Mouse (Mus musculus) embryonic facial prominence, embryonic 15.5 days (tissue): ENCODE data around the gene Fam57b. TPM values are rescaled to one million over a fixed set of nuclear protein-coding genes. Genes with fewer than 3 reads are reported as not detected.
A peak's percentile ranks its signal among the peaks of the same experiment; 100 is the strongest.

Experiments
- ATAC-seq: fragments of 200-750 bp; cut with Nextera tagmentation; 2 replicates; pipeline ENCODE4 v1.8.0; 2017; ENCODE audit warnings: low read depth, moderate TSS enrichment; ENCODE audit not compliant: insufficient number of reproducible peaks, low FRiP score, low TSS enrichment
- H3K27ac ChIP-seq: fragments of 300-500 bp; sonication (generic); replicated peaks from 2 replicates; pipeline ENCODE4 v1.5.1; 2015; ENCODE audit warnings: mild to moderate bottlenecking, inconsistent platforms
- H3K27me3 ChIP-seq: fragments of 300-500 bp; sonication (generic); 2 replicates; pipeline ENCODE4 v1.6.1; 2015; ENCODE audit warnings: inconsistent platforms
- H3K36me3 ChIP-seq: fragments of 300-500 bp; sonication (generic); 2 replicates; pipeline ENCODE4 v1.6.1; 2015; ENCODE audit warnings: mild to moderate bottlenecking, inconsistent platforms
- H3K4me1 ChIP-seq: fragments of 300-500 bp; sonication (generic); 2 replicates; pipeline ENCODE4 v1.6.1; 2015; ENCODE audit warnings: inconsistent platforms
- H3K4me2 ChIP-seq: fragments of 300-500 bp; sonication (generic); replicated peaks from 2 replicates; pipeline ENCODE4 v1.6.1; 2015; ENCODE audit warnings: mild to moderate bottlenecking, inconsistent platforms
- H3K4me3 ChIP-seq: fragments of 300-500 bp; sonication (generic); replicated peaks from 2 replicates; pipeline ENCODE4 v1.5.1; 2015; ENCODE audit warnings: mild to moderate bottlenecking, inconsistent platforms
- H3K9ac ChIP-seq: fragments of 300-500 bp; sonication (generic); 2 replicates; pipeline ENCODE4 v1.6.1; 2015; ENCODE audit warnings: inconsistent platforms
- H3K9me3 ChIP-seq: fragments of 300-500 bp; sonication (generic); replicated peaks from 2 replicates; pipeline ENCODE4 v1.6.1; 2016; ENCODE audit warnings: inconsistent platforms
- WGBS: fragments of 180-500 bp; shearing (Covaris S2); methylation state at CpG from one replicate; pipeline ENCODE4 v1.1.7; 2015; 5-methylcytosine and 5-hydroxymethylcytosine counted together
- polyA plus RNA-seq: library from polyadenylated mRNA; unstranded; fragments of >200 nt; fragmentation: Nextera tagmentation; extraction: Ambion mirVana; gene quantifications from 2 replicates; pipeline ENCODE4 v1.2.1, GENCODE M21; 2015

Fam57b gene
- polyA plus RNA-seq, 1 experiment from 2014 or later = 0.53 TPM

DNA sequence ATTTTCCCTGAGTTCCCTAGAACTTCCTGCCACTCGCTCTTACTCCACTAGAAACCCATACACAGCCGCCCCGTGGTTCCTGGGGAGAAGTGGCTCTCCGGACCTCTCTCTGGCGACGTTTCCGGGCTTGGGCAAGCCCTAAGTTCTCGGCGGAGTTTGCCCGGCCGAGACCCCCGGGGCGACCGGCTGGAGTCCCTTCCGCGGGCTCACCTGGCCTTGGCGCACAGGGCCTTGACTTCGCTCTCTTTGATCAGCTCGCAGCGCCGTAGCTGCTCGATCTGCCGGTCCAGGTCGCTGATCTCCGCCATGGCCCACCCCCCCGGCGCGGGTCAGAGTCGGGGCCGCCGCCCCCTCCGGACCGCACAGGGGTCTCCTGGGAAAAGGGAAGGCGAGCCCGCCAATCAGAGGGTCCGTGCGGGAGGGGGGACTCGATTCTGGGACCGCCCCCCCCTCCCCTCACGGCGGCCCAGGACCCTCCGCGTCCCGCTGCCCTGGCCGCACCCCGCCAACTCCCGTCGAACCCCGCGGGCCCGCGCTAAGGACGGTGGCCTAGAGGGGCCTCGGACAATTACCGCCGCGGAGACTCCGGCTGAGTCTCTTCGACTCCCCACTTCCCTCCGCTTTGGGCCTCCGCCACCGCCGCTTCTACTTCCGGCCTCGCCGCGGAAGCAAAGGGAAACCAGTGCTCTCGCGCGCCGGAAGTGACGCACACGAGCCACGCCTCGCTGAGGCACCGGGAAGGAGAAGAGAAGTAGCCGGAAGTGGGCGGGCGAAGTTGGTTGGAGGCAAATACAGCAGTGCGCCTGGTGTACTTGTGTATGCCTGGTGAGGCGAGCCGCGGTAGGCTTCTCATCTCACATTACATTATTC is 5.4 kb upstream of the Fam57b start, which contains the start of gene Ppp4c:
Gene Ppp4c (minus strand): TSS at position 646 of the 870 bp plus-strand sequence.
- H3K9me3 ChIP-seq = no peaks in the 10 kb centered on the region
- peaks cover 32% of the 10 kb centered on the region for H3K4me1 ChIP-seq
- H3K27ac ChIP-seq = peak within 1 kb of the TSS; percentile 99
- peak; percentile 93 for ATAC-seq
- peaks cover 68% of the 10 kb centered on the region for H3K36me3 ChIP-seq
- peak within 1 kb of the TSS; percentile 98 for H3K4me3 ChIP-seq
- no peaks in the 10 kb centered on the region for H3K27me3 ChIP-seq
- H3K4me2 ChIP-seq = peak within 1 kb of the TSS; percentile 56
- under 1% methylated on average over 79 of the region's 83 CpGs for WGBS
- H3K9ac ChIP-seq = peak within 1 kb of the TSS; percentile 93

DNA sequence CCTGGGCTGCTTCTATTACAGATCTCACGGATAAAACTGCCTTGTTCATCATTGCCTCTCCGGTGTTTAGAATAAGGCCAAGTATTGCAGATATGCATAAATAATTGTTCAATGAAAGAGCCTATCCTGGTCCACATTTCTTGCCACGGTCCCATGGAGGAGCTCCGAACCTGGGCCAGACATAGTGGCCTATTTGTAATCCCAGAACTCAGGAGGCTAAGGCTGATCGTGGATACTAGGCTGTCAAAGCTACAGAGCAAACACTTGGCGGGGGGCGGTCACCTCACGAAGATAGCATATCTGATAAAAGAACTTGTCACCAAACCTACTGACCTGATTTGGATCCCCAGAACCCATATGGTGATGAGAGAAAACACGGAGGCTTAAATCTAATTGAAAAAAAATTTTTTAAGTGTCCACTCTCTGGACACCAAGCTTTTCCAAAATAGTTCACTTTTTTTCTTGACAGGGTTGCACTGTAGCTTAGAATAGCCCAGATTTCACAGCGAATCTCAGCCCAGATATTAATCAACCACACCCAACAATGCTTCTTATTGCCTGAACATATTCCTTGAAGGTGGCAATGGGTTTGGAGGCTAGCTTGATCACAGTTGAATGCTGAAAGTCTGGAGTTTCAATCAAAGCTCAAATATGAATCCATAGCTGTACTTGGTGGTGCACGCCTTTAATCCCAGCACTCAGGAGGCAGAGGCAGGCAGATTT is 4.6 kb upstream of the Fam57b start:
- no peaks in the 10 kb centered on the region for H3K27me3 ChIP-seq

DNA sequence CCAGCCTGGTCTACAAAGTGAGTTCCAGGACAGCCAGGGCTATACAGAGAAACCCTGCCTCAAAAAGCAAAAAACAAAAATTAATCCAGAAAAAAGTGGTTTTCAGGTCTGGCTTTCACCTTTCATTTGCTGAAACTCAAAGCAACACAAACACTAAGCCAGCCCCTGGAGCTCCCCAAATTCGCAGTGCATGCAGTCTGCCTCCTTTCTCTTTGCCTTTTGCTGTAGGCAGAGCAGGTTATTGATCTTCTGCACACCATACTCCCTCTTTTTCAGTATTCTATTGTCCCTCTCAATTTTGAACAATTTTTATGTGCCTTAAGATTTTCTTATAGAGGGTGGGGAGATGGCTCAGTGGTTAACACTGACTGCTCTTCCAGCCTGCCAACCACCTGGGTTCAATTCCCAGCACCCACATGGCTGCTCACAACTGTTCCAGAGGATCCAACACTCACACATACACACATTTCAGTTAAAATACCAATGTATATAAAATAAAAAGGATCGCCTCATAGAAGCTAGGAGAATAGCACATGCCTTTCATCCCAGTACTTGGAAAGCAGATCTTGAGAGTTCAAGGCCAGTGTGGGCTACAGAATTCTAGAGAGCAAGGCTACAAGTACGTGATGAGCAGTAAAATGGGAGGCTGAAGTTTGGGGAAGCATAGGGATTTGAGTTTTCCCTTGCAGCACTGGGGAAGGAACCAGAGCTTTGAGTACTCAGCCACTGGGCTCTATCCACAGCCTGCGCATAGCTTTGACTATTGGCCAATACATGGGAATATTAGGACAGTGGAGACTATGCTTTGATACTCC is 3.8 kb upstream of the Fam57b start:
- H3K27me3 ChIP-seq = no peaks in the 10 kb centered on the region
- peaks cover 44% of the 10 kb centered on the region for H3K4me1 ChIP-seq
- no peak overlapping the region for H3K4me2 ChIP-seq
- H3K36me3 ChIP-seq = peaks cover 57% of the 10 kb centered on the region
- WGBS = 72% methylated on average over 4 of the region's 4 CpGs
- no peak for ATAC-seq
- H3K27ac ChIP-seq = peak overlapping the region; percentile 99; the same call in 1 of the 2 replicates
- no peak overlapping the region for H3K9ac ChIP-seq
- H3K4me3 ChIP-seq = no peak overlapping the region; the same call in 1 of the 2 replicates
- no peaks in the 10 kb centered on the region for H3K9me3 ChIP-seq

More for the DNA sequence above, 4.6 kb upstream of the Fam57b start:
- Histone ChIP-seq H3K4me1 (peaks cover 40% of the 10 kb centered on the region), H3K4me3 (peak overlapping the region; percentile 98), H3K4me2 (peak overlapping the region; percentile 56), H3K9ac (0 out of 2 replicates have a peak overlapping the region, but pooled peaks have one; percentile 6), H3K9me3 (no peaks in the 10 kb centered on the region), H3K36me3 (peaks cover 65% of the 10 kb centered on the region), H3K27ac (peak overlapping the region; percentile 99)
- 25% methylated on average over 11 of the region's 11 CpGs for WGBS
- ATAC-seq = peak; percentile 0; the same call in 1 of the 2 replicates

DNA sequence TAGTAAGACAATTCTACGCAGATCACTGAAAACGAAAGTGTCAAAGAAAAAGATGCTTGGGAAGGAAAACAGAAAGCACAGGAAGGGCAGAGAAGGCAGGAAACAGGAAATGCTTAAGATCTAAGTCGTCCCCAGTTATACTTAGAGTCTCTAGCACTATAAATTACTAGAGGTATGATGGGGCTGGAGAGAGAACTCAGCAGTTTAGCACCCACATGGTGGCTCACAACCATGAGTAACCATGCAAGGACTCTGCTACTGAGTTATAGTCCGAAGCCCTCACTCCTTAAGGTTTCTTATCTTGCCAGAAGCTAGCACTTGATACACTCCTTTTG is 3.2 kb upstream of the Fam57b start:
- Histone ChIP-seq H3K9ac (no peak overlapping the region), H3K27me3 (no peaks in the 10 kb centered on the region), H3K4me2 (no peak overlapping the region), H3K27ac (no peak overlapping the region), H3K9me3 (no peaks in the 10 kb centered on the region), H3K4me3 (no peak overlapping the region; the same call in 1 of the 2 replicates), H3K4me1 (peaks cover 44% of the 10 kb centered on the region), H3K36me3 (peaks cover 51% of the 10 kb centered on the region)
- no peak for ATAC-seq
- WGBS = 78% methylated on average over 4 of the region's 4 CpGs

DNA sequence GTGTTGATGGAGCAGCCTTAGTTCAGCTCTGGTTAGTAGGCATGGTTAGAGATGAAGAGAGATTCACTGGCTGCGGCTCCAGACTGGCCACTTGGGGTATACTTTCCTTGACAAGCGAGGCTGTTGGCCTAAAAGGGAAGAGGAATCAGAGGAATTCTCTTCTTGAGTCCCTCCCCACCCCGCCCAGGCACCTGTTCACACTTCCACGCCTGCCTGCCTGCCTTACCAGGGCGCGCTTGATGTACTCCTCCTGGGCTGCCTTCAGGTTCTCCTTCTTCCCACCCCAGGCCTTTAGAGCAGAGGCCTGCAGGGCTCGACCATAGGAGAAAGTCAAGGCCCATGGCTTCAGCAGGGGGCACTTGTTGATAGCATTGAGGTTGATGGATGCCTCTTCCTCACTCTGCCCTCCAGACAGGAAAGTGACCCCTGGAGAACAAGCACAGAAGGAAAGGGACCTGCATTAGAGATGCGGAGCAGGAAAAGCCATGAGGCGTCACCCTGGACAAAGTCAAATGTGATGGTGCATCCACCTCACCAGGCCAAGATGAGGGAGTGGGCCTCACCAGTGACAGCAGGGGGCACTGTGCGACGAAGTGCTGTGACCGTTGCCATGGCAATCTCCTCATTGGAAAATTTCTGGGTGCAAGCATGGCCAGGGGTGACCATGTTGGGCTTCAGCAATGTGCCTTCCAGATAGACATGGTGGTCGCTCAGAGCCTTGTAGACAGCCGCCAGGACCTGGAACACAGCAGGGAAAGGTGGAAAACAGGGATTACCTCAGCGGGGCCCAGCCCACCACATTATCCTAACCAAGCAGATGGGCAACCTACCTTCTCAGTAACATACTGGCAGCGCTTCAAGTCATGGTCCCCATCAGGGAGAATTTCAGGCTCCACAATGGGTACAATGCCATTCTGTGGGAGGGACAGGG is 1.8 kb upstream of the Fam57b start:
- Histone ChIP-seq H3K9ac (no peak overlapping the region), H3K4me2 (no peak overlapping the region), H3K9me3 (no peaks in the 10 kb centered on the region), H3K27ac (no peak overlapping the region), H3K36me3 (peaks cover 41% of the 10 kb centered on the region), H3K27me3 (no peaks in the 10 kb centered on the region), H3K4me1 (peaks cover 54% of the 10 kb centered on the region), H3K4me3 (no peak overlapping the region)
- 83% methylated on average over 16 of the region's 16 CpGs for WGBS
- no peak for ATAC-seq

DNA sequence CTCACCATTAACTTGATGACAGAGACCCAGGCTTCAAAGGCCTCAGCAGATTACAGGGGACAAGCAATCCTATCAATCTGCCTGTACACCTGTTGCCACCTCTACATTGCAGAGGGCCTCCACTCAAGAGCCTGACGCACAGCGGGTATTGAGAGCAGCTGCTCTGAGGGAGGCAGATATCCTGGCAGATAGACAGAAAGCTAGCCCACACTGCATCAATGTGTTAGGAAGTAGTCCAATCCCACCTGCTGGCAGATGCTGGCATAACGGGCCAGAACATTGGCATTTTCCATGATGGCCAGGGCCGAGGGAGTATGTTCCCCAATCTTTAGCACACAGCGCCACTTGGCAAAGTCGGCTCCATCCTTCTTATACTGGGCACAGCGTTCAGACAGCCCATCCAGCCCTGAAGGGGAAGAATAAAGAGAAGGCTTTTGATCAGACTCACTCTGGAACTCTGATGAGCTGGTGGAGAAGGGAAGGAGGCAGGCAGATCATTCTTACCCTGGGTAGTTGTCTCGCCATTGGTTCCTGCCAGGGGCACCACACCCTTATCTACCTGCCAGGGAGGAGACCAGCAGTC is 1.0 kb upstream of the Fam57b start:
- ATAC-seq = no peak
- no peaks in the 10 kb centered on the region for H3K27me3 ChIP-seq
- WGBS = 68% methylated on average over 8 of the region's 8 CpGs
- H3K36me3 ChIP-seq = peaks cover 41% of the 10 kb centered on the region
- H3K9me3 ChIP-seq = no peaks in the 10 kb centered on the region
- H3K4me1 ChIP-seq = peaks cover 53% of the 10 kb centered on the region
- H3K9ac ChIP-seq = no peak overlapping the region
- no peak overlapping the region for H3K27ac ChIP-seq
- peak overlapping the region; percentile 79 for H3K4me2 ChIP-seq
- H3K4me3 ChIP-seq = peak overlapping the region; percentile 87; the same call in 1 of the 2 replicates

DNA sequence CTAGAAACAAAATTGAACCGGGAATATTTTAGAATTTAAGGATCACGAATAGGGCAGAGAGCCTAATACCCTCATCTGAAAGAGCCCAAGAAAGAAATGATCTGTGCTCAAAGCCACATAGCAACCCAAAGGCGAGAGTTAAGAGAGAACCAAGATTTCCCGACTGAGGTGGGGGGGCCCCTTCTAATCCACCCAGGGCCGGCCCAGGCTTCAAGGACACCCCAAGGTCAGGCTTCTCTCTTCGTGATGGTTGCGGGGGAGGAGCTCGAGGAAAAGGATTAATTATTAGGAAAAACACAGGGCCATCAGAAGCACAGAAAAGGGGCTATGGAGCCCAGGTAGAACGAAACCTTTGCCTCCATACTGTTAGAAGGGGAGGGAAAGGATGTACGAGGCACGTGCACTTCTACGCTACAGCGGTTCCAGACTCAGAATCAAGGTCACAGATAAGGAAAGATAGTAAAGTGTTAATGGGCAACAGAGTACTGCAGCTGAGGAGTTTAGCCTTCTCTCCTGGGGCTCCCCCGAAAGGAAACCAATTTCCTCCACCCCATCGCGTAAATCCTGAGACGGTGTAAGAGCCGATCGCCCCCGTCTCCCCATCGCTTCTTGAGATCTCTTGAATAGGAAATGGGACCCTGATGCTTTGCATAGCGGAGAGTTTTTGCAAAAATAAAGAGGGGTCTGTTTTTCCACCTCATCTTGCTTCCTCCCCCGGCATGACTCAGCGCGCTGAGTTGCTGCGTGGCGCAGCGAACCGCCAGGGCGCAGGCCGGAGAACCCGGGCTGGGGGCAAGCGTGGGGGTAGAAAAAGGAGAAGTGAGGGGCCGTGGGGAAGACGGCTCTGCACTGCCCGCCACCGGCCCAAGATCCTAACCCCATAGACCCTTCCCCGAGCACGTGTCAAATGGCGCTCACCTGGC is 920 bp downstream of the Fam57b start:
- Histone ChIP-seq H3K27me3 (no peaks in the 10 kb centered on the region), H3K4me2 (peak overlapping the region; percentile 79), H3K4me1 (peaks cover 44% of the 10 kb centered on the region), H3K27ac (peak overlapping the region; percentile 94), H3K9ac (peak overlapping the region; percentile 90), H3K4me3 (peak overlapping the region; percentile 87), H3K36me3 (peaks cover 41% of the 10 kb centered on the region), H3K9me3 (no peaks in the 10 kb centered on the region)
- no peak for ATAC-seq
- under 1% methylated on average over 40 of the region's 40 CpGs for WGBS

DNA sequence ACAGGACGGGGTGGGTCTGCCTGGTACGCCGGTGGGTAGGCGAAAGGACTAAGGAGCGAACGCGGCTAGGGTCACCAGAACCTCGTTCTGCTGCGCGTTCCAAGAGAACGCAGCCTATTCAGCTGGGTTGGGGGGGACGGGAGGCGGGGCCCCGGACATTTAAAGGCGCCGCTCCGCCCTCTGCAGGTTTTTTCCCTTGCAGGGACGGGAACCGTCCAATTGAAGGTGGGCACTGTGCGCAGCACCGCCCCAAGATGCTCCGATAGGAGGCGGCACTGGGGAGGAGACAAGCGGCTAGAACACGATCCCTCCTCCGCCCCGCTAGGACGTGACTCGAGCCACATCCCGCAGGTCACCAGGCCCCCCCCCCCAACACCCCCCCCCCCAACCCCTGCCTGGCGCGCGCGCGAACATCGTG is 1.6 kb downstream of the Fam57b start:
- Histone ChIP-seq H3K36me3 (peaks cover 35% of the 10 kb centered on the region), H3K9me3 (no peaks in the 10 kb centered on the region), H3K9ac (peak overlapping the region; percentile 90), H3K4me1 (peaks cover 38% of the 10 kb centered on the region), H3K27me3 (no peaks in the 10 kb centered on the region), H3K4me2 (peak overlapping the region; percentile 82), H3K4me3 (peak overlapping the region; percentile 87), H3K27ac (peak overlapping the region; percentile 99)
- WGBS = under 1% methylated on average over 29 of the region's 36 CpGs
- peak; percentile 96 for ATAC-seq
